8 mouse cellular contexts compared by ENCODE assay signal in genomic region chr1:193575986-193576713, GRCm38 (mm10).
DNase-seq lines count a peak whose midpoint lies in the region; ATAC-seq and TF ChIP-seq lines count a peak whose summit lies in the region.

No protein-coding gene starts in this region.

- H3K36me3 ChIP-seq in CH12.LX (replicated peaks in 1 of 2; ENCODE audit: control insufficient read depth in 1 of 2, insufficient read depth in 1 of 2, low read length in 1 of 2) = no peaks in the 10 kb centered on the region
- H3K36me3 ChIP-seq in heart, embryonic 12.5 days = no peaks in the 10 kb centered on the region
- no peaks in the 10 kb centered on the region for H3K36me3 ChIP-seq in kidney, postnatal 0 days (ENCODE audit: insufficient read depth, low read length)

- no peak; the same call in 1 of the 2 replicates for TF ChIP-seq EP300 in CH12.LX (IDR thresholded peaks at IDR 0.05; ENCODE audit: low read length)

- peak; percentile 66; the same call in 1 of the 2 replicates for ATAC-seq in erythroid progenitor cell, adult 5-6 weeks (replicated peaks; ENCODE audit: low FRiP score, poor library complexity, severe bottlenecking)
- ATAC-seq in heart, embryonic 12.5 days (ENCODE audit: insufficient number of reproducible peaks, low FRiP score) = peak; percentile 53; the same call in 1 of the 2 replicates
- ATAC-seq in kidney, postnatal 0 days (replicated peaks; ENCODE audit: low FRiP score, low read depth) = no peak; the same call in 1 of the 2 replicates

- TF ChIP-seq RAD21 in CH12.LX (IDR thresholded peaks at IDR 0.05; ENCODE audit: low read depth, low read length) = peak; percentile 84

- peak; percentile 58 to 93 for TF ChIP-seq CTCF in CH12.LX (conservative IDR thresholded peaks at IDR 0.05 in 1 of 2, IDR thresholded peaks at IDR 0.05 in 1 of 2; ENCODE audit: low read depth in 2 of 2, low read length in 2 of 2)
- TF ChIP-seq CTCF in kidney, postnatal 0 days (IDR thresholded peaks at IDR 0.05; ENCODE audit: low read depth) = peak; percentile 94

- dilution Hi-C loops in CH12.LX (cut with MboI; ENCODE audit: extremely low pct_ligation_motif_present, extremely low pct_unique_long_range_greater_than_20kb, low sequenced_read_pairs) = no loop called here

- no peak for TF ChIP-seq POLR2A in CH12.LX (IDR thresholded peaks at IDR 0.05; ENCODE audit: low read depth, low read length)

- H3K27ac ChIP-seq in CH12.LX (ENCODE audit: insufficient read depth, low read depth) = no peak overlapping the region
- H3K27ac ChIP-seq in heart, embryonic 12.5 days (ENCODE audit: poor library complexity, severe bottlenecking) = no peak overlapping the region
- no peak overlapping the region for H3K27ac ChIP-seq in kidney, postnatal 0 days

- WGBS in heart, embryonic 12.5 days = 3% methylated on average over 12 of the region's 12 CpGs
- WGBS in kidney, postnatal 0 days = 9% methylated on average over 12 of the region's 12 CpGs

- no peak overlapping the region for H3K4me3 ChIP-seq in CH12.LX (replicated peaks in 1 of 3; ENCODE audit: low read depth in 2 of 3, low read length in 2 of 3, poor library complexity in 1 of 3)
- H3K4me3 ChIP-seq in heart, embryonic 12.5 days = no peak overlapping the region
- H3K4me3 ChIP-seq in kidney, postnatal 0 days (replicated peaks; ENCODE audit: low read depth, low read length) = no peak overlapping the region

- H3K27me3 ChIP-seq in CH12.LX (replicated peaks) = peaks cover 36% of the 10 kb centered on the region
- 0 out of 2 replicates have a peak, but pooled peaks cover 5% of the 10 kb centered on the region for H3K27me3 ChIP-seq in heart, embryonic 12.5 days (replicated peaks)
- H3K27me3 ChIP-seq in kidney, postnatal 0 days (ENCODE audit: insufficient read depth, low read length) = no peaks in the 10 kb centered on the region

- DNase-seq in CH12.LX (ENCODE audit: extremely low read depth) = peak; percentile 73
- peak; percentile 96 for DNase-seq in brain, adult 2 months (ENCODE audit: low read depth, low spot score)
- DNase-seq in kidney, postnatal 0 days (ENCODE audit: low spot score) = peak; percentile 93
- DNase-seq in liver = peak; percentile 60
- DNase-seq in neural tube, embryonic 10.5 days (ENCODE audit: extremely low spot score, low spot score) = peak; percentile 70
- DNase-seq in testis, postnatal 14 days (ENCODE audit: low spot score) = peak; percentile 42

- no peaks in the 10 kb centered on the region for H3K79me2 ChIP-seq in CH12.LX (replicated peaks; ENCODE audit: control insufficient read depth, extremely low read depth, insufficient read depth, poor library complexity, severe bottlenecking)

- H3K4me2 ChIP-seq in CH12.LX (ENCODE audit: insufficient read depth, low read depth, poor library complexity, severe bottlenecking) = peak overlapping the region; percentile 33; the same call in 1 of the 2 replicates
- H3K4me2 ChIP-seq in heart, embryonic 12.5 days = 0 out of 2 replicates have a peak overlapping the region, but pooled peaks have one; percentile 26
- H3K4me2 ChIP-seq in kidney, postnatal 0 days (ENCODE audit: low read length) = no peak overlapping the region

- H3K4me1 ChIP-seq in CH12.LX (ENCODE audit: control insufficient read depth in 1 of 2, insufficient read depth in 2 of 2) = peaks cover 5 to 12% of the 10 kb centered on the region in 2 experiments; a peak in 2 of 4 replicates
- H3K4me1 ChIP-seq in heart, embryonic 12.5 days (replicated peaks) = peaks cover 15% of the 10 kb centered on the region
- no peaks in the 10 kb centered on the region for H3K4me1 ChIP-seq in kidney, postnatal 0 days (replicated peaks; ENCODE audit: insufficient read depth, low read length)

- in situ Hi-C loops in CH12.LX (cut with MboI; ENCODE audit: low pct_ligation_motif_present, low pct_unique_long_range_greater_than_20kb, low sequenced_read_pairs) = no loop called here

- no peak overlapping the region for H3K9ac ChIP-seq in CH12.LX (ENCODE audit: insufficient read depth, low read depth)
- H3K9ac ChIP-seq in heart, embryonic 12.5 days = no peak overlapping the region
- no peak overlapping the region for H3K9ac ChIP-seq in kidney, postnatal 0 days (ENCODE audit: low read depth, low read length)

- no peaks in the 10 kb centered on the region for H3K9me3 ChIP-seq in CH12.LX (replicated peaks; ENCODE audit: low read length)
- H3K9me3 ChIP-seq in heart, embryonic 12.5 days (replicated peaks) = no peaks in the 10 kb centered on the region
- H3K9me3 ChIP-seq in kidney, postnatal 0 days (replicated peaks; ENCODE audit: low read length) = no peaks in the 10 kb centered on the region

TF ChIP-seq in CH12.LX, 34 proteins besides CTCF, POLR2A, EP300 and RAD21:
- TF ChIP-seq UBTF (IDR thresholded peaks at IDR 0.05; ENCODE audit: low read depth, low read length) = no peak
- peak; percentile 42 for TF ChIP-seq NRF1 (IDR thresholded peaks at IDR 0.05; ENCODE audit: low read depth, low read length)
- no peak for TF ChIP-seq ZMIZ1 (IDR thresholded peaks at IDR 0.05; ENCODE audit: low read depth, low read length)
- no peak for TF ChIP-seq CHD2 (IDR thresholded peaks at IDR 0.05; ENCODE audit: low read length)
- TF ChIP-seq NELFE (IDR thresholded peaks at IDR 0.05; ENCODE audit: low read depth, low read length) = peak; percentile 53; the same call in 1 of the 2 replicates
- TF ChIP-seq MYC (IDR thresholded peaks at IDR 0.05; ENCODE audit: low read depth, low read length) = no peak
- TF ChIP-seq CHD1 (IDR thresholded peaks at IDR 0.05; ENCODE audit: low read depth, low read length) = no peak
- no peak for TF ChIP-seq USF1 (IDR thresholded peaks at IDR 0.05; ENCODE audit: low read depth, low read length)
- no peak for TF ChIP-seq PAX5 (IDR thresholded peaks at IDR 0.05; ENCODE audit: low read length)
- TF ChIP-seq POLR2AphosphoS2 (IDR thresholded peaks at IDR 0.05; ENCODE audit: low read depth, low read length) = no peak
- TF ChIP-seq SMC3 (IDR thresholded peaks at IDR 0.05; ENCODE audit: low read depth, low read length) = peak; percentile 75
- no peak for TF ChIP-seq MXI1 (IDR thresholded peaks at IDR 0.05; ENCODE audit: low read depth, low read length)
- TF ChIP-seq JUN (IDR thresholded peaks at IDR 0.05; ENCODE audit: insufficient read depth, low read depth, low read length) = no peak
- no peak for TF ChIP-seq HCFC1 (IDR thresholded peaks at IDR 0.05; ENCODE audit: low read depth, low read length)
- TF ChIP-seq MEF2A (IDR thresholded peaks at IDR 0.05; ENCODE audit: borderline replicate concordance, low read depth, low read length) = 0 out of 2 replicates have a peak, but pooled peaks have one; percentile 13
- peak; percentile 42; the same call in 1 of the 2 replicates for TF ChIP-seq TCF12 (IDR thresholded peaks at IDR 0.05; ENCODE audit: low read depth, low read length)
- TF ChIP-seq BHLHE40 (IDR thresholded peaks at IDR 0.05; ENCODE audit: low read depth, low read length) = peak; percentile 35; the same call in 1 of the 2 replicates
- TF ChIP-seq ELF1 (IDR thresholded peaks at IDR 0.05; ENCODE audit: low read depth, low read length) = no peak
- TF ChIP-seq KAT2A (IDR thresholded peaks at IDR 0.05; ENCODE audit: insufficient replicate concordance, low read length) = 0 out of 2 replicates have a peak, but pooled peaks have one; percentile 14
- 0 out of 2 replicates have a peak, but pooled peaks have one; percentile 25 for TF ChIP-seq E2F4 (IDR thresholded peaks at IDR 0.05; ENCODE audit: insufficient replicate concordance, low read depth, low read length)
- TF ChIP-seq ETS1 (conservative IDR thresholded peaks at IDR 0.05; ENCODE audit: low read depth, low read length) = no peak
- TF ChIP-seq ZC3H11A (IDR thresholded peaks at IDR 0.05; ENCODE audit: low read depth, low read length) = no peak
- no peak for TF ChIP-seq RCOR1 (conservative IDR thresholded peaks at IDR 0.05; ENCODE audit: low read depth, low read length)
- no peak for TF ChIP-seq GABPA (IDR thresholded peaks at IDR 0.05; ENCODE audit: insufficient replicate concordance, low read depth, low read length)
- TF ChIP-seq MAX (IDR thresholded peaks at IDR 0.05; ENCODE audit: low read length) = peak; percentile 58; the same call in 1 of the 2 replicates
- TF ChIP-seq ZNF384 (IDR thresholded peaks at IDR 0.05; ENCODE audit: low read depth, low read length) = no peak
- TF ChIP-seq IRF4 (IDR thresholded peaks at IDR 0.05; ENCODE audit: low read depth, low read length) = peak; percentile 62; the same call in 1 of the 2 replicates
- peak; percentile 48; the same call in 1 of the 2 replicates for TF ChIP-seq SIN3A (IDR thresholded peaks at IDR 0.05; ENCODE audit: low read length)
- TF ChIP-seq TBP (conservative IDR thresholded peaks at IDR 0.05; ENCODE audit: low read depth, low read length) = no peak
- no peak for TF ChIP-seq USF2 (conservative IDR thresholded peaks at IDR 0.05; ENCODE audit: low read depth, low read length)
- 0 out of 2 replicates have a peak, but pooled peaks have one; percentile 49 for TF ChIP-seq MAZ (IDR thresholded peaks at IDR 0.05; ENCODE audit: low read depth, low read length)
- no peak for TF ChIP-seq JUND (conservative IDR thresholded peaks at IDR 0.05; ENCODE audit: low read depth, low read length)
- no peak for TF ChIP-seq MAFK (IDR thresholded peaks at IDR 0.05; ENCODE audit: insufficient replicate concordance, low read length)
- no peak for TF ChIP-seq ZKSCAN1 (IDR thresholded peaks at IDR 0.05; ENCODE audit: borderline replicate concordance, low read depth, low read length)
TF ChIP-seq in CH12.LX: peak in this region for 12.

Comparison
In these comparisons a context has a peak if more than half of its experiments do, and no peak if none do; other contexts are left out.
1. DNase-seq: peak in every context shown above with its lines; median percentile 96 in brain, adult 2 months; 93 in kidney, postnatal 0 days; 73 in CH12.LX; 70 in neural tube, embryonic 10.5 days; 60 in liver; 42 in testis, postnatal 14 days.